Mouse (Mus musculus): ENCODE results near the gene Wnt9a. TPM values are rescaled to one million over a fixed set of nuclear protein-coding genes. Genes with fewer than 3 reads are reported as not detected.

Wnt9a gene
- total and polyA plus RNA-seq, 2 experiments from 2014 or later = 2.3 to 4.5 TPM

DNA sequence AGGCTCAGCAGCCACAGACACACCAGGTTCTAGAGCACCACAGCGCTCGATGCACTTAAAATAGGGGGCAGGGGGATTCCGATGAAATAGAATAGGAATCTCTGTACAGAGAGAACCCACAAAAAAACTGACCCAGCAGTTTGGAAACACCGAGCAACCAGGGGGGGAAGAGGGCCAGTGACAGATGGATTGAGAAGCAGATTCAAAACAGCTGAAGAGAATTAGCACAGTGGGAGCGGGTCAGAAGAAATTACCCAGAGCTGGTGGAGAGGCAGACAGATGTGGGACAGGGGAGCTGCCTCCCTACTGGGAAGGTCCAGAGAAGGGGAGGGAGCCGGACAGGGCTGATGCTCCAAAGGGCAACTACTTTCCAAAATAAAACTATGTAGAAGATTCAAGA, 9.8 kb downstream of the Wnt9a start:
- WGBS = 62% methylated on average over 6 of the region's 6 CpGs

DNA sequence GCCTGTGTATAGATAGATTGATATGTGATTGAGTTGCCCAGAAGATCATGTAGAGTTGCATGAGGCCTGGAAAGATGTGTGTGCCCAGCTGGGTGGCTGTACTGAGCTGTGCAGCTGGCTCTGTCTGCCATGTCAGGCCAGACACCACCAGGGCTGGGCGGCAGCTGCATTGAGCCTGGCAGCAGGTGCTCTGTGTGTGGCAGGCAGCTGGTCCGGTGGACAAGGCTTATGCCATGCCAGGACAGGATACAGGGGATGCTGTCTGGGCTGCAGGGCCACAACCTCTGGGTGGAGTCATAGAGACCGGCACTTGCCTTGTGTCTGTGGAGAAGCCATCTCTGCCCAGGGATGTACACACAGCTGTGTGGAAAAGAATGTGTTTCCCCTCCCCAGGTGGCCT, 16.3 kb downstream of the Wnt9a start:
- H3K4me2 ChIP-seq (ENCODE audit: low read depth, low read length) = no peak overlapping the region
- no peaks in the 10 kb centered on the region for H3K9me3 ChIP-seq (ENCODE audit: low read length)
- no peak overlapping the region for H3K9ac ChIP-seq (replicated peaks; ENCODE audit: low read length)
- H3K4me1 ChIP-seq (ENCODE audit: insufficient read depth, low read length) = no peaks in the 10 kb centered on the region
- 39% methylated on average over 3 of the region's 3 CpGs for WGBS
- H3K36me3 ChIP-seq (ENCODE audit: insufficient read depth, low read length) = no peaks in the 10 kb centered on the region
- ATAC-seq (peak; percentile 32; the same call in 1 of the 2 replicates), DNase-seq (ENCODE audit: low spot score) (no peak)
- H3K4me3 ChIP-seq (ENCODE audit: low read length) = no peak overlapping the region
- H3K27ac ChIP-seq = no peak overlapping the region
- TF ChIP-seq CTCF (IDR thresholded peaks at IDR 0.05; ENCODE audit: low read depth) = no peak
- no peaks in the 10 kb centered on the region for H3K27me3 ChIP-seq (ENCODE audit: insufficient read depth, low read length)

More for the DNA sequence above, 9.8 kb downstream of the Wnt9a start:
- Histone ChIP-seq H3K9me3 (ENCODE audit: low read length) (no peaks in the 10 kb centered on the region), H3K27ac (no peak overlapping the region), H3K4me3 (ENCODE audit: low read length) (no peak overlapping the region), H3K27me3 (ENCODE audit: insufficient read depth, low read length) (no peaks in the 10 kb centered on the region), H3K36me3 (ENCODE audit: insufficient read depth, low read length) (no peaks in the 10 kb centered on the region), H3K4me2 (ENCODE audit: low read depth, low read length) (no peak overlapping the region), H3K4me1 (ENCODE audit: insufficient read depth, low read length) (peaks cover 15% of the 10 kb centered on the region; the same call in 1 of the 2 replicates), H3K9ac (replicated peaks; ENCODE audit: low read length) (no peak overlapping the region)
- ATAC-seq (no peak), DNase-seq (ENCODE audit: low spot score) (no peak)
- no peak for TF ChIP-seq CTCF (IDR thresholded peaks at IDR 0.05; ENCODE audit: low read depth)

DNA sequence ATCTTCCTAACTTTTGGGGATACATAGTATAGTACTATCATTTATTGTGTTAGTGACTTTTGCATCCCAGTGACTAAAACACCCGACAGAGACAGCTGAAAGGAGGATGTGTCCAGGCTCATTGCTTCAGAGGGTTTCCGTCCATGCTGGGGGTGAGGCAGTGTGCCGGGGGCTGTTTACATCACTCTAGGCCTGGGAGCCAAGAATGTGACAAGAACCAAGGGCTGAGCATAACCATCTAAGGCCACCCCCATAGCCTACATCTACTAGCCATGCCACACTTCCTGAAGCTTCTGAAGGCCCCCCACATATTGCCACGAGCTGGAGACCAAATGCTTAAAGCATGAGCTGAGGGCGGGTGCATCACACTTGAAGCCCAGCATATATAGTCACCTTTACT, 18.0 kb downstream of the Wnt9a start:
- TF ChIP-seq CTCF (IDR thresholded peaks at IDR 0.05; ENCODE audit: low read depth) = no peak
- H3K36me3 ChIP-seq (ENCODE audit: insufficient read depth, low read length) = no peaks in the 10 kb centered on the region
- no peak overlapping the region for H3K9ac ChIP-seq (replicated peaks; ENCODE audit: low read length)
- no peaks in the 10 kb centered on the region for H3K4me1 ChIP-seq (ENCODE audit: insufficient read depth, low read length)
- no peaks in the 10 kb centered on the region for H3K27me3 ChIP-seq (ENCODE audit: insufficient read depth, low read length)
- no peak overlapping the region for H3K4me3 ChIP-seq (ENCODE audit: low read length)
- no peak overlapping the region for H3K27ac ChIP-seq
- H3K4me2 ChIP-seq (ENCODE audit: low read depth, low read length) = no peak overlapping the region
- 53% methylated on average over 5 of the region's 5 CpGs for WGBS
- DNase-seq (ENCODE audit: low spot score) (no peak), ATAC-seq (no peak)
- H3K9me3 ChIP-seq (ENCODE audit: low read length) = no peaks in the 10 kb centered on the region

DNA sequence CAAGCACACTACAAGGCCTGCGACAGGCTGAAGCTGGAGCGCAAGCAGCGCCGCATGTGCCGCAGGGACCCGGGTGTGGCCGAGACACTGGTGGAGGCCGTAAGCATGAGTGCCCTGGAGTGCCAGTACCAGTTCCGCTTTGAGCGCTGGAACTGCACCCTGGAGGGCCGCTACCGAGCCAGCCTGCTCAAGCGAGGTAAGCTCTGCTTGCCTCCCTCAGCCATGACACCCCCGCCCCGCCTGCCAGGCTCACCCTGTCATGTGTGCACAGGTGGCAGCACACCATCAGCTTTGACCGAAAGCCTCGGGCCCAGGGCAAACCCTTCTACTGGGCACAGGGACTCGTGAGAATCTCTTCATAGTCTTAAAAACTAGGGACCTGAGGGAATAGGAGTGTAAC, 20.9 kb downstream of the Wnt9a start:
- H3K27me3 ChIP-seq (ENCODE audit: insufficient read depth, low read length) = no peaks in the 10 kb centered on the region; the same call in 1 of the 2 replicates
- no peak for TF ChIP-seq CTCF (IDR thresholded peaks at IDR 0.05; ENCODE audit: low read depth)

DNA sequence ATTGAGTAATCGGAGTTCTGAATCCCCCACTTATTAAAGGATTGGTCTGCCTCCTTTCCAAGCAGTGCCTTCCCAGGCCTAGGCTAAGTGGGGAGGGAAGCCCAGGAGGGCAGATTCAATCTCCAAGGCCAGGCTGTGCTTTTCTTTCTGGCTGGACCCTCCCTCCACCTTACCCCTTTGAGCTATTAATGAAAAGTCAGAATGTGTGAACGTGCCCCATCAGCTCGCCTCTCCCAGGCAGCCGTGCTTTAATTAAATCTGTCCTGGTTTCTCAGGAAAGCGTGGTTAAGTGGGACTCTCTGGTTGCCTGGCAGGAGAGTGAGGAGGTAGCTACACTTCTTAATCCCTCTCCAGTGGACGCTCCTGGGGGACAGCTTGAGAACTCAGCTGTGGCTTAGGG, 22.9 kb downstream of the Wnt9a start:
- Histone ChIP-seq H3K4me2 (ENCODE audit: low read depth, low read length) (no peak overlapping the region), H3K36me3 (ENCODE audit: insufficient read depth, low read length) (no peaks in the 10 kb centered on the region), H3K4me3 (ENCODE audit: low read length) (no peak overlapping the region), H3K27ac (no peak overlapping the region), H3K27me3 (ENCODE audit: insufficient read depth, low read length) (no peaks in the 10 kb centered on the region; the same call in 1 of the 2 replicates), H3K9ac (replicated peaks; ENCODE audit: low read length) (no peak overlapping the region), H3K9me3 (ENCODE audit: low read length) (no peaks in the 10 kb centered on the region), H3K4me1 (ENCODE audit: insufficient read depth, low read length) (no peaks in the 10 kb centered on the region)
- DNase-seq (ENCODE audit: low spot score) = peak; percentile 32
- WGBS = 25% methylated on average over 6 of the region's 6 CpGs
- TF ChIP-seq CTCF (IDR thresholded peaks at IDR 0.05; ENCODE audit: low read depth) = no peak
- peak; percentile 6; the same call in 1 of the 2 replicates for ATAC-seq

More for the DNA sequence above, 20.9 kb downstream of the Wnt9a start:
- WGBS = 69% methylated on average over 18 of the region's 18 CpGs
- no peak for ATAC-seq
- Histone ChIP-seq H3K36me3 (ENCODE audit: insufficient read depth, low read length) (no peaks in the 10 kb centered on the region), H3K27ac (no peak overlapping the region), H3K4me3 (ENCODE audit: low read length) (no peak overlapping the region), H3K9ac (replicated peaks; ENCODE audit: low read length) (no peak overlapping the region), H3K4me1 (ENCODE audit: insufficient read depth, low read length) (no peaks in the 10 kb centered on the region), H3K4me2 (ENCODE audit: low read depth, low read length) (no peak overlapping the region), H3K9me3 (ENCODE audit: low read length) (no peaks in the 10 kb centered on the region)
- DNase-seq (ENCODE audit: low spot score) = no peak

DNA sequence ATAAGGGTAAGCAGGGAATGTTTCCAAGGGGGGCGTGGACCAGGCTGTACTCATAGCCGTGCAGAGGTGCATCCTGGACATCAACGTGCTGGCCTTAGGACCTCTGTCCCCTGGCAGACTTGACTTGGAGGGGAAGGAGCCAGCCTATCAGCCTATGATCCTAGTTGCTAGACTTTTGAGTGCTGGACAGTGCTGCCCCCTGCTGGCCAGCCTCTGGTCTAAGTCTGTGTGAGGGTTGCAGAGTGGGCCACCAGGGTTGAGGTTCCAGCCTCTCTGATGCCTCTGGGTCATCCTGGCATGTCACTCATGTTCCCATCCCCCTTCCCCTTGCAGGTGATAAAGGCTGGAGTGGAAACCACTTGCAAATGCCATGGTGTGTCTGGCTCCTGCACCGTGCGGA, 23.8 kb downstream of the Wnt9a start:
- 46% methylated on average over 5 of the region's 5 CpGs for WGBS
- no peaks in the 10 kb centered on the region; the same call in 1 of the 2 replicates for H3K27me3 ChIP-seq (ENCODE audit: insufficient read depth, low read length)
- no peak overlapping the region for H3K4me2 ChIP-seq (ENCODE audit: low read depth, low read length)
- no peak overlapping the region for H3K4me3 ChIP-seq (ENCODE audit: low read length)
- no peaks in the 10 kb centered on the region for H3K36me3 ChIP-seq (ENCODE audit: insufficient read depth, low read length)
- H3K4me1 ChIP-seq (ENCODE audit: insufficient read depth, low read length) = no peaks in the 10 kb centered on the region
- no peaks in the 10 kb centered on the region for H3K9me3 ChIP-seq (ENCODE audit: low read length)
- ATAC-seq (peak; percentile 71), DNase-seq (ENCODE audit: low spot score) (peak; percentile 74)
- H3K9ac ChIP-seq (replicated peaks; ENCODE audit: low read length) = no peak overlapping the region
- TF ChIP-seq CTCF (IDR thresholded peaks at IDR 0.05; ENCODE audit: low read depth) = peak; percentile 85
- H3K27ac ChIP-seq = no peak overlapping the region

DNA sequence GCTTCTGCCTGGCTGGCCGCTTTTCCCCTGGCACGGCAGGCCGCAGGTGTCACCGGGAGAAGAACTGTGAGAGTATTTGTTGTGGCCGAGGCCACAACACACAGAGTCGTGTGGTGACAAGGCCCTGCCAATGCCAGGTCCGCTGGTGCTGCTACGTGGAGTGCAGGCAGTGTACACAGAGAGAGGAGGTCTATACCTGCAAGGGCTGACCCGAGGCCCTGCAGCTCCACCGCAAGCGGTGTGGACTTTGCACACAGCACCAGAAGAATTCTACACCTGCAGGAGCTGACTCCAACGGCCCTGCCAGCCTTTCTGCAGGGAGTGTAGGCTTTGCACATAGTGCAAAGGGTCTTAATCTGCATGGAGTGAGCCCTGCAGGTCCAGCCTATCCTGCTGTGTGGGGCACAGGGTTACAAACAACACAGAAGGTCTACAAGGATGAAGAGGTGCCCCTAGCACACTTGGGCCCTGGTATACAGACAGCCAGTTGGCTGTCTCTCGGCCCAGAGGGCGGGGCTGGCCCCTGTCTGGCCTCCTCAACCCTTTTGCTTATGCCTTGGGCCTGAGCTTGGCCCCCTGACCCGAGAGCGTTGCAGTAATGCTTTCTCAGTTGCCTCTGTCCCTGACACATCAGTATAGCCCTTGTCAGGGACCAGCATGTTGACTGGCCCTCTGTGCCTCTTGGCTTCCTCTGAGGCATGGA, 24.6 kb downstream of the Wnt9a start:
- Histone ChIP-seq H3K9me3 (ENCODE audit: low read length) (no peaks in the 10 kb centered on the region), H3K4me3 (ENCODE audit: low read length) (no peak overlapping the region), H3K4me2 (ENCODE audit: low read depth, low read length) (no peak overlapping the region), H3K4me1 (ENCODE audit: insufficient read depth, low read length) (no peaks in the 10 kb centered on the region), H3K9ac (replicated peaks; ENCODE audit: low read length) (no peak overlapping the region), H3K27me3 (ENCODE audit: insufficient read depth, low read length) (no peaks in the 10 kb centered on the region; the same call in 1 of the 2 replicates), H3K27ac (no peak overlapping the region), H3K36me3 (ENCODE audit: insufficient read depth, low read length) (no peaks in the 10 kb centered on the region)
- no peak for TF ChIP-seq CTCF (IDR thresholded peaks at IDR 0.05; ENCODE audit: low read depth)
- DNase-seq (ENCODE audit: low spot score) (no peak), ATAC-seq (no peak)
- WGBS = 87% methylated on average over 16 of the region's 16 CpGs
